Mouse (Mus musculus) layer of hippocampus, adult 18-20 months (tissue): ENCODE measurements at regions not wholly inside any gene's neighbourhood (a gene's known extent, or its start where the extent isn't known, plus 50 kb on each side); places are given as distances from the start of the nearest gene placed in this dataset.
A peak's percentile ranks its signal among the peaks of the same experiment; 100 is the strongest.

Source experiments
- DNase-seq, 2 experiments: peaks; one replicate each; pipeline ENCODE4 v3.0.0; 2022; ENCODE audit warnings: low spot score in 2 of 2

GRCm38 (mm10) chr9:25374161-25374560, 107.2 kb upstream of the Eepd1 start:
- DNase-seq = peak in 1 of 2 experiments; percentile 17

- DNase-seq = no peak
Measured at GRCm38 (mm10) chr9:25376209-25376608, 105.1 kb upstream of the Eepd1 start.

- DNase-seq = peak in 1 of 2 experiments; percentile 19
Measured at GRCm38 (mm10) chr9:25377771-25378747, 103.3 kb upstream of the Eepd1 start.

- DNase-seq = no peak
Measured at GRCm38 (mm10) chr9:25385333-25385732, 96.0 kb upstream of the Eepd1 start.

- no peak for DNase-seq
Measured at GRCm38 (mm10) chr9:25387876-25388650, 93.3 kb upstream of the Eepd1 start.

GRCm38 (mm10) chr9:25389351-25389750, 92.0 kb upstream of the Eepd1 start:
- no peak for DNase-seq

GRCm38 (mm10) chr9:25400647-25401335, 80.6 kb upstream of the Eepd1 start:
- DNase-seq = peak in 1 of 2 experiments; percentile 14

GRCm38 (mm10) chr9:25405848-25406247, 75.5 kb upstream of the Eepd1 start:
- no peak for DNase-seq

- DNase-seq = peak in 1 of 2 experiments; percentile 57
Measured at GRCm38 (mm10) chr9:25408518-25408917, 72.8 kb upstream of the Eepd1 start.

GRCm38 (mm10) chr9:25409729-25410128, 71.6 kb upstream of the Eepd1 start:
- peak in 1 of 2 experiments; percentile 7 for DNase-seq

GRCm38 (mm10) chr9:25413873-25414272, 67.5 kb upstream of the Eepd1 start:
- DNase-seq = no peak

GRCm38 (mm10) chr9:25414315-25414714, 67.0 kb upstream of the Eepd1 start:
- DNase-seq = no peak

- DNase-seq = no peak
Measured at GRCm38 (mm10) chr9:25426941-25427340, 54.4 kb upstream of the Eepd1 start.

- peak; percentile 50 to 84 for DNase-seq
Measured at GRCm38 (mm10) chr9:25429450-25430213, 51.7 kb upstream of the Eepd1 start.
